Mouse (Mus musculus) stomach, embryonic 16.5 days (tissue): ENCODE results near the gene Gm4340. TPM values are rescaled to one million over a fixed set of nuclear protein-coding genes. Genes with fewer than 3 reads are reported as not detected.
"Not testable (repeated sequence)": the region's sequence is repeated elsewhere in the genome, so short reads cannot be mapped to it uniquely, and the experiment has no call there.

ENCODE experiments used
- ATAC-seq: fragments of 200-750 bp; cut with Nextera tagmentation; 2 replicates; pipeline ENCODE4 v1.8.0; 2017; ENCODE audit warnings: moderate number of reproducible peaks, moderate TSS enrichment; ENCODE audit not compliant: insufficient read depth, low FRiP score
- H3K27ac ChIP-seq: fragments of 300-500 bp; sonication (generic); 2 replicates; pipeline ENCODE4 v1.5.1; 2014; ENCODE audit warnings: low read length
- H3K27me3 ChIP-seq: fragments of 300-500 bp; sonication (generic); 2 replicates; pipeline ENCODE4 v1.6.1; 2014; ENCODE audit warnings: low read length, control low read depth, mixed read lengths; ENCODE audit not compliant: control insufficient read depth, insufficient read depth
- H3K36me3 ChIP-seq: fragments of 300-500 bp; sonication (generic); 2 replicates; pipeline ENCODE4 v1.6.1; 2014; ENCODE audit warnings: low read length; ENCODE audit not compliant: control insufficient read depth, insufficient read depth
- H3K4me1 ChIP-seq: fragments of 300-500 bp; sonication (generic); 2 replicates; pipeline ENCODE4 v1.6.1; 2014; ENCODE audit warnings: low read length, control low read depth, mixed read lengths; ENCODE audit not compliant: control insufficient read depth, insufficient read depth
- H3K4me2 ChIP-seq: fragments of 300-500 bp; sonication (generic); 2 replicates; pipeline ENCODE4 v1.6.1; 2014; ENCODE audit warnings: low read depth, low read length, mixed read lengths
- H3K4me3 ChIP-seq: fragments of 300-500 bp; sonication (generic); replicated peaks from 2 replicates; pipeline ENCODE4 v1.5.1; 2014; ENCODE audit warnings: mild to moderate bottlenecking, low read length
- H3K9ac ChIP-seq: fragments of 300-500 bp; sonication (generic); 2 replicates; pipeline ENCODE4 v1.6.1; 2014; ENCODE audit warnings: low read length
- H3K9me3 ChIP-seq: fragments of 300-500 bp; sonication (generic); replicated peaks from 2 replicates; pipeline ENCODE4 v1.6.1; 2016; ENCODE audit warnings: low read length, control low read depth; ENCODE audit not compliant: control insufficient read depth
- WGBS: fragments of 180-500 bp; shearing (Covaris S2); extraction: QIAGEN DNeasy Blood & Tissue Kit; methylation state at CpG from one replicate; pipeline ENCODE4 v1.1.7; 2014; 5-methylcytosine and 5-hydroxymethylcytosine counted together
- polyA plus RNA-seq: library from polyadenylated mRNA; unstranded; fragments of >200 nt; fragmentation: Nextera tagmentation; extraction: Ambion mirVana; gene quantifications from 2 replicates; pipeline ENCODE4 v1.2.1, GENCODE M21; 2015

The Gm4340 gene
- not detected in 2 replicates for polyA plus RNA-seq

DNA sequence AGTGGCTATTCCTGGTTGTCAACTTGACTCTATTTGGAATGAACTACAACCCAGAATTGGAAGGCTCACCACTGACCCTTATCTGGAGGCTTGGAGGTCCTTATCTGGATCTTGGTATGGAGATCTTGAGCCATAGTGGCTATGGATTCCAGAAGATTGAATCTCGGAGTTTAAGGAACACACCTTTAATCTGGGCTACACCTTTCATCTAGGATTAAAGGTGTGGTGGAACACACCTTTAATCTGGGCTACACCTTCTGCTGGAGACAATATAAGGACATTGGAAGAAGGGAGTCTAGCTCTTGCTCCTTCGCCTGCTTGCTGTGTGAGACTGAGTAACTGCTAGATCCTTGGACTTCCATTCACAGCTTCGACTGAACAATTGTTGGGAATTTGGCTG lies at the start of gene Gm4340:
Gene Gm4340 (plus strand): TSS at position 301 of the 400 bp plus-strand sequence.
- not testable (repeated sequence) for H3K9ac ChIP-seq, H3K27me3 ChIP-seq, H3K27ac ChIP-seq, ATAC-seq, H3K36me3 ChIP-seq, H3K4me1 ChIP-seq, H3K4me3 ChIP-seq, H3K4me2 ChIP-seq, H3K9me3 ChIP-seq
- WGBS = no CpG with 5 or more reads among the region's 3 CpGs

- H3K36me3 ChIP-seq, H3K4me1 ChIP-seq, H3K4me3 ChIP-seq, H3K9ac ChIP-seq, H3K9me3 ChIP-seq, ATAC-seq, H3K4me2 ChIP-seq, H3K27me3 ChIP-seq, H3K27ac ChIP-seq: not testable (repeated sequence)
- no CpG with 5 or more reads among the region's 3 CpGs for WGBS
These were observed 42.6 kb upstream of the Gm4340 start, which contains the start of gene Gm6763 for GRCm38 (mm10) chr10:104151197-104151596. Gene Gm6763 (plus strand): TSS chr10:104151497.

GRCm38 (mm10) chr10:104159706-104160105 lies 34.1 kb upstream of the Gm4340 start, which contains the start of gene Gm8764:
Gene Gm8764 (plus strand): TSS chr10:104160006.
- not testable (repeated sequence) for H3K9ac ChIP-seq, H3K27me3 ChIP-seq, H3K4me2 ChIP-seq, H3K36me3 ChIP-seq, H3K27ac ChIP-seq, H3K4me1 ChIP-seq, H3K9me3 ChIP-seq, H3K4me3 ChIP-seq, ATAC-seq
- WGBS = no CpG with 5 or more reads among the region's 3 CpGs

- H3K36me3 ChIP-seq, H3K4me1 ChIP-seq, H3K9ac ChIP-seq, H3K4me2 ChIP-seq, ATAC-seq, H3K27ac ChIP-seq, H3K27me3 ChIP-seq, H3K4me3 ChIP-seq, H3K9me3 ChIP-seq: not testable (repeated sequence)
- no CpG with 5 or more reads among the region's 3 CpGs for WGBS
These were observed 25.6 kb upstream of the Gm4340 start, which contains the start of gene Gm21304 for GRCm38 (mm10) chr10:104168215-104168614. Gene Gm21304 (plus strand): TSS chr10:104168515.

DNA sequence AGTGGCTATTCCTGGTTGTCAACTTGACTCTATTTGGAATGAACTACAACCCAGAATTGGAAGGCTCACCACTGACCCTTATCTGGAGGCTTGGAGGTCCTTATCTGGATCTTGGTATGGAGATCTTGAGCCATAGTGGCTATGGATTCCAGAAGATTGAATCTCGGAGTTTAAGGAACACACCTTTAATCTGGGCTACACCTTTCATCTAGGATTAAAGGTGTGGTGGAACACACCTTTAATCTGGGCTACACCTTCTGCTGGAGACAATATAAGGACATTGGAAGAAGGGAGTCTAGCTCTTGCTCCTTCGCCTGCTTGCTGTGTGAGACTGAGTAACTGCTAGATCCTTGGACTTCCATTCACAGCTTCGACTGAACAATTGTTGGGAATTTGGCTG lies 17.1 kb upstream of the Gm4340 start, which contains the start of gene Gm21312:
Gene Gm21312 (plus strand): TSS at position 301 of the 400 bp plus-strand sequence.
- not testable (repeated sequence) for H3K4me3 ChIP-seq, ATAC-seq, H3K9me3 ChIP-seq, H3K4me1 ChIP-seq, H3K4me2 ChIP-seq, H3K36me3 ChIP-seq, H3K27ac ChIP-seq, H3K27me3 ChIP-seq, H3K9ac ChIP-seq
- no CpG with 5 or more reads among the region's 3 CpGs for WGBS

DNA sequence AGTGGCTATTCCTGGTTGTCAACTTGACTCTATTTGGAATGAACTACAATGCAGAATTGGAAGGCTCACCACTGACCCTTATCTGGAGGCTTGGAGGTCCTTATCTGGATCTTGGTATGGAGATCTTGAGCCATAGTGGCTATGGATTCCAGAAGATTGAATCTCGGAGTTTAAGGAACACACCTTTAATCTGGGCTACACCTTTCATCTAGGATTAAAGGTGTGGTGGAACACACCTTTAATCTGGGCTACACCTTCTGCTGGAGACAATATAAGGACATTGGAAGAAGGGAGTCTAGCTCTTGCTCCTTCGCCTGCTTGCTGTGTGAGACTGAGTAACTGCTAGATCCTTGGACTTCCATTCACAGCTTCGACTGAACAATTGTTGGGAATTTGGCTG lies 8.6 kb upstream of the Gm4340 start, which contains the start of gene Gm20765:
Gene Gm20765 (plus strand): TSS at position 301 of the 400 bp plus-strand sequence.
- H3K36me3 ChIP-seq, H3K4me3 ChIP-seq, H3K27ac ChIP-seq, H3K9ac ChIP-seq, ATAC-seq, H3K27me3 ChIP-seq, H3K4me1 ChIP-seq, H3K4me2 ChIP-seq, H3K9me3 ChIP-seq: not testable (repeated sequence)
- no CpG with 5 or more reads among the region's 3 CpGs for WGBS

DNA sequence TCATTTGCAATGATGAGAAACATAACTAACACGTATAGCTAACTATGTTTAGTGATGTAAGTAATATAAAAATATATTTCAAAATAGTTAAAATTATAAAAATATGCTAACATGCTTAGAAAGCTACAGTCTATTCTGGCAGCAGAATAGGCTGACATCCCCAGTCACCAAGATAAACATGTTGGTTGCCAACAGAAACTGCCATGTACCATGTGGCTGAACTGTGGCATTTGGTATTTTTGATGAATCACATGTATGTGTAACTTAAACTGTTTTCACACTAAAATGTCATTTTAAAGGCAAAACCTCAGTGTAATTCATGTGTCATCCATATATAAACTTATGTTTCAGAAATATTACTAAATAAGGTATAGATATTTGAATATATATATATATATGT lies 15.8 kb downstream of the Gm4340 start:
- Histone ChIP-seq H3K4me1 (no peaks in the 10 kb centered on the region), H3K4me3 (no peak overlapping the region), H3K36me3 (no peaks in the 10 kb centered on the region), H3K27ac (no peak overlapping the region), H3K9me3 (no peaks in the 10 kb centered on the region), H3K4me2 (no peak overlapping the region), H3K27me3 (no peaks in the 10 kb centered on the region), H3K9ac (no peak overlapping the region)
- WGBS = 80% methylated on average over 1 of the region's 1 CpGs
- no peak for ATAC-seq

GRCm38 (mm10) chr10:104210268-104210990 lies 16.6 kb downstream of the Gm4340 start:
- 78% methylated on average over 3 of the region's 3 CpGs for WGBS
- Histone ChIP-seq H3K27ac (no peak overlapping the region), H3K4me1 (no peaks in the 10 kb centered on the region), H3K4me3 (no peak overlapping the region), H3K9me3 (no peaks in the 10 kb centered on the region), H3K27me3 (no peaks in the 10 kb centered on the region), H3K4me2 (no peak overlapping the region), H3K9ac (no peak overlapping the region), H3K36me3 (no peaks in the 10 kb centered on the region)
- no peak for ATAC-seq

- Histone ChIP-seq H3K4me1 (no peaks in the 10 kb centered on the region), H3K9ac (no peak overlapping the region), H3K27me3 (no peaks in the 10 kb centered on the region), H3K27ac (no peak overlapping the region), H3K4me2 (no peak overlapping the region), H3K4me3 (no peak overlapping the region), H3K9me3 (no peaks in the 10 kb centered on the region), H3K36me3 (no peaks in the 10 kb centered on the region)
- whole genome bisulfite sequencing = 92% methylated on average over 5 of the region's 5 CpGs
- no peak for ATAC-seq
These were observed 20.7 kb downstream of the Gm4340 start for GRCm38 (mm10) chr10:104214527-104214926.
